ENCODE assay signal across 21 mouse cellular contexts in the genomic region with DNA sequence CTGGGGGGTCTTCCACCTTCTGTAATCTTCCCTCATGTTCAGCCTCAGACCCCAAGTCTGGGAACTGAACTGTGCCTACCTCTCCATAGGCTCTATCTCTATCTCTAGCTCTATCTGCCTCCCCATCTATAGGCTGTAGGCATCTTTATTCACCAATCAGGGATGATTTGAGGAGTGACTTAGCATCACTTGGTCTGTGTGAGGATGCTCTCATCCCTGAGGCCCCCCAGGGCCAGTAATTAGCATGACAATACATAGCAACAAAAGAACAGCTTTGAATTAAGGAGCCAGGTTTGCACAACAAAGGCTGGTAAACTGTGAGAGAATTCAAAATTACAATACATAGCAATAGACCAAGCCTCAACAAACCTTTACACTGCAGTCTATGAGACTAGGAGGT.
DNase-seq lines count a peak whose midpoint lies in the region; ATAC-seq lines count a peak whose summit lies in the region.
"Had no signal": no experiment of that assay in that cellular context is flagged by ENCODE, and none has a peak within 500 bp of the region (broad histone marks: within the 10 kb centered on the region; RNA-seq: fewer than 3 reads in every experiment).

No protein-coding gene starts in this region.

- ATAC-seq in hindbrain, embryonic 11.5 days (ENCODE audit: low FRiP score): peak; percentile 74
- no peak for ATAC-seq in hindbrain, embryonic 13.5 days (ENCODE audit: low FRiP score)
- ATAC-seq in midbrain, embryonic 12.5 days (ENCODE audit: low FRiP score, low read depth): peak; percentile 53
- no peak for ATAC-seq in midbrain, embryonic 16.5 days
- ATAC-seq in midbrain, embryonic 13.5 days: 0 out of 2 replicates have a peak, but pooled peaks have one; percentile 46
- ATAC-seq: forebrain, embryonic 14.5 days; hindbrain, postnatal 0 days had no signal

- H3K9me3 ChIP-seq in hindbrain, embryonic 11.5 days (ENCODE audit: control insufficient read depth, low read length): no peaks in the 10 kb centered on the region
- no peaks in the 10 kb centered on the region for H3K9me3 ChIP-seq in hindbrain, embryonic 13.5 days
- no peaks in the 10 kb centered on the region for H3K9me3 ChIP-seq in midbrain, embryonic 12.5 days
- no peaks in the 10 kb centered on the region for H3K9me3 ChIP-seq in midbrain, embryonic 16.5 days (replicated peaks; ENCODE audit: control insufficient read depth, low read length, poor library complexity, severe bottlenecking)
- no peaks in the 10 kb centered on the region for H3K9me3 ChIP-seq in midbrain, embryonic 13.5 days
- H3K9me3 ChIP-seq: embryonic facial prominence, embryonic 13.5 days; heart, embryonic 13.5 days had no signal

- H3K4me2 ChIP-seq in hindbrain, embryonic 11.5 days (replicated peaks; ENCODE audit: low read depth, low read length): no peak overlapping the region
- H3K4me2 ChIP-seq in hindbrain, embryonic 13.5 days: no peak overlapping the region
- H3K4me2 ChIP-seq in midbrain, embryonic 12.5 days (replicated peaks): no peak overlapping the region
- no peak overlapping the region for H3K4me2 ChIP-seq in midbrain, embryonic 16.5 days (ENCODE audit: low read length)
- no peak overlapping the region for H3K4me2 ChIP-seq in midbrain, embryonic 13.5 days (replicated peaks)
- H3K4me2 ChIP-seq: embryonic facial prominence, embryonic 13.5 days; heart, embryonic 13.5 days had no signal

- no peaks in the 10 kb centered on the region for H3K27me3 ChIP-seq in hindbrain, embryonic 11.5 days (ENCODE audit: control insufficient read depth, insufficient read depth, low read length)
- no peaks in the 10 kb centered on the region for H3K27me3 ChIP-seq in hindbrain, embryonic 13.5 days
- no peaks in the 10 kb centered on the region for H3K27me3 ChIP-seq in midbrain, embryonic 12.5 days
- H3K27me3 ChIP-seq in midbrain, embryonic 16.5 days (ENCODE audit: control insufficient read depth, insufficient read depth, low read depth, low read length): no peaks in the 10 kb centered on the region
- H3K27me3 ChIP-seq in midbrain, embryonic 13.5 days: no peaks in the 10 kb centered on the region
- H3K27me3 ChIP-seq: embryonic facial prominence, embryonic 13.5 days had no signal

- H3K36me3 ChIP-seq in hindbrain, embryonic 11.5 days (ENCODE audit: control insufficient read depth, insufficient read depth, low read length): peaks cover 17% of the 10 kb centered on the region
- peaks cover 46% of the 10 kb centered on the region for H3K36me3 ChIP-seq in hindbrain, embryonic 13.5 days
- H3K36me3 ChIP-seq in midbrain, embryonic 12.5 days: peaks cover 90% of the 10 kb centered on the region
- peaks cover 22% of the 10 kb centered on the region for H3K36me3 ChIP-seq in midbrain, embryonic 16.5 days (ENCODE audit: control insufficient read depth, insufficient read depth, low read length)
- peaks cover 79% of the 10 kb centered on the region for H3K36me3 ChIP-seq in midbrain, embryonic 13.5 days
- H3K36me3 ChIP-seq: embryonic facial prominence, embryonic 13.5 days; heart, embryonic 13.5 days had no signal

- peak; percentile 42 for DNase-seq in hindbrain, embryonic 11.5 days (ENCODE audit: low spot score)
- DNase-seq in R1 (ENCODE audit: low read depth, low spot score): peak; percentile 94
- no peak for DNase-seq in gastrocnemius, postnatal 14 days
- DNase-seq in adrenal gland, postnatal 4 days (ENCODE audit: low spot score in 2 of 2): no peak
- DNase-seq: adrenal gland, adult 8-10 months; adrenal gland, postnatal 36 days; cerebellum, adult 11 months; cerebellum, adult 8-10 months; cerebellum, postnatal 14 days; gastrocnemius, adult 2 months; gastrocnemius, postnatal 36 days; heart, adult 11 months; heart, postnatal 36 days had no signal

- no peak overlapping the region for H3K27ac ChIP-seq in hindbrain, embryonic 11.5 days (ENCODE audit: low read depth, low read length)
- no peak overlapping the region for H3K27ac ChIP-seq in hindbrain, embryonic 13.5 days
- 0 out of 2 replicates have a peak overlapping the region, but pooled peaks have one; percentile 12 for H3K27ac ChIP-seq in midbrain, embryonic 12.5 days (replicated peaks)
- H3K27ac ChIP-seq in midbrain, embryonic 16.5 days (ENCODE audit: low read length): no peak overlapping the region
- peak overlapping the region; percentile 32; the same call in 1 of the 2 replicates for H3K27ac ChIP-seq in midbrain, embryonic 13.5 days
- H3K27ac ChIP-seq: embryonic facial prominence, embryonic 13.5 days; gastrocnemius, adult 2 months; heart, embryonic 13.5 days; hindbrain, postnatal 0 days had no signal

- no peaks in the 10 kb centered on the region for H3K4me1 ChIP-seq in hindbrain, embryonic 11.5 days (replicated peaks; ENCODE audit: control insufficient read depth, insufficient read depth, low read length)
- H3K4me1 ChIP-seq in hindbrain, embryonic 13.5 days (replicated peaks): 0 out of 2 replicates have a peak, but pooled peaks cover 10% of the 10 kb centered on the region
- peaks cover 23% of the 10 kb centered on the region for H3K4me1 ChIP-seq in midbrain, embryonic 12.5 days
- H3K4me1 ChIP-seq in midbrain, embryonic 16.5 days (ENCODE audit: control insufficient read depth, insufficient read depth, low read length): peaks cover 5% of the 10 kb centered on the region; the same call in 1 of the 2 replicates
- peaks cover 31% of the 10 kb centered on the region for H3K4me1 ChIP-seq in midbrain, embryonic 13.5 days (replicated peaks)
- H3K4me1 ChIP-seq: embryonic facial prominence, embryonic 13.5 days had no signal

- no peak overlapping the region for H3K4me3 ChIP-seq in hindbrain, embryonic 11.5 days (ENCODE audit: low read depth, low read length)
- no peak overlapping the region for H3K4me3 ChIP-seq in hindbrain, embryonic 13.5 days
- H3K4me3 ChIP-seq in midbrain, embryonic 12.5 days: no peak overlapping the region
- no peak overlapping the region for H3K4me3 ChIP-seq in midbrain, embryonic 16.5 days (ENCODE audit: low read depth, low read length)
- no peak overlapping the region for H3K4me3 ChIP-seq in midbrain, embryonic 13.5 days (replicated peaks)
- H3K4me3 ChIP-seq: embryonic facial prominence, embryonic 13.5 days; gastrocnemius, adult 2 months; heart, embryonic 13.5 days had no signal

- H3K9ac ChIP-seq in hindbrain, embryonic 11.5 days (ENCODE audit: low read depth, low read length): no peak overlapping the region
- no peak overlapping the region for H3K9ac ChIP-seq in hindbrain, embryonic 13.5 days
- no peak overlapping the region for H3K9ac ChIP-seq in midbrain, embryonic 12.5 days (replicated peaks)
- no peak overlapping the region for H3K9ac ChIP-seq in midbrain, embryonic 16.5 days (ENCODE audit: low read depth, low read length)
- no peak overlapping the region for H3K9ac ChIP-seq in midbrain, embryonic 13.5 days (replicated peaks)
- H3K9ac ChIP-seq: embryonic facial prominence, embryonic 13.5 days; heart, embryonic 13.5 days had no signal

- intact Hi-C loops in gastrocnemius, postnatal 14 days (cut with DNase I; ENCODE audit: low total_unique reads): no loop called here

Comparison
In these comparisons a context has a peak if more than half of its experiments do, and no peak if none do; other contexts are left out.
1. ATAC-seq: peak in hindbrain, embryonic 11.5 days (single experiment), midbrain, embryonic 12.5 days (single experiment) and midbrain, embryonic 13.5 days (single experiment); none in hindbrain, embryonic 13.5 days (single experiment) and midbrain, embryonic 16.5 days (single experiment).
2. H3K27ac ChIP-seq: peak in midbrain, embryonic 12.5 days (single experiment) and midbrain, embryonic 13.5 days (single experiment); none in hindbrain, embryonic 11.5 days (single experiment), hindbrain, embryonic 13.5 days (single experiment) and midbrain, embryonic 16.5 days (single experiment).
3. DNase-seq: peak in hindbrain, embryonic 11.5 days (single experiment) and R1 (single experiment); none in gastrocnemius, postnatal 14 days (single experiment) and adrenal gland, postnatal 4 days (0 of 2).